Mouse (Mus musculus) activated CD4-positive, CD25-positive, alpha-beta regulatory T cell, adult 4 months (primary cell): ENCODE measurements at regions not wholly inside any gene's neighbourhood (a gene's known extent, or its start where the extent isn't known, plus 50 kb on each side); places are given as distances from the start of the nearest gene placed in this dataset.

Source experiments
- ATAC-seq: one replicate; pipeline ENCODE4 v1.8.0; 2017

DNA sequence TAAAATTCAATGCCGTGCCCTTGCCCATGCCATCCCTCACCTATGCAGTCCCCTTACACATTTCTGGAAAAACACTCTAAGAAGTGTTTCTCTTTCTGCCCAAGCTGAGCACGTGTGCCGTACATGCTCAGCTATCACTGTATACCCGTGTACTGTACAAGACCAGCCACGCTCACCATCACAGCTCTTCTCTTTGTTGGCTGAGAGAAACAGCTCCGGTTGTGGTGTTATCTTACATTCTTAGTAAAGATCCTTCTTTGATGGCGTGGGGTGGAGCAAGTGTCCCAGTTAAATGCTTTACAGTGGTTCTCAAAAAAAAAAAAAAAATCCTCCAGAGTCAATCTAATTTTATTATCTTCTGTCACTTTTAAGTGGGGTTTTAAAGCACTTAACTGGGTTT lies 215.1 kb upstream of the Ccdc122 start:
- no peak for ATAC-seq

DNA sequence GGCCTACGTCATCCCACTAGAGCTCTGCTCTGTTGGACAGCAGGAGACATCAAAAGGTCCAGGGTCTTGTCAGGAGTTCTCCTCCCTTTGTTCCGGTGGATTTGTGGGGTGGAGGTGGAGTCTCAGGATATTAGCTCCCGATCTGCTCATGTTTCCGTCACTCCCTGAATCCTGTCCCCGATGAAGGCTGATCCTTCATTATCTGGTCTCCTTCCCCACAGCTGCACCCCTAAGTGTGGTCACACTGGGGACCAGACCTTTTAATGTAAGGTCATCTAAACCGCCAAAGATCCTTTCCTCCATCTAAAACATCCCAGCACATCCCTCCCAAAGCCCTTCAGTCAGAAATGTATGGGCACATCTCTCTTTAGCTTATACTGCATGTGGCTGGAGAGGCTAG lies 215.6 kb upstream of the Ccdc122 start:
- no peak for ATAC-seq

DNA sequence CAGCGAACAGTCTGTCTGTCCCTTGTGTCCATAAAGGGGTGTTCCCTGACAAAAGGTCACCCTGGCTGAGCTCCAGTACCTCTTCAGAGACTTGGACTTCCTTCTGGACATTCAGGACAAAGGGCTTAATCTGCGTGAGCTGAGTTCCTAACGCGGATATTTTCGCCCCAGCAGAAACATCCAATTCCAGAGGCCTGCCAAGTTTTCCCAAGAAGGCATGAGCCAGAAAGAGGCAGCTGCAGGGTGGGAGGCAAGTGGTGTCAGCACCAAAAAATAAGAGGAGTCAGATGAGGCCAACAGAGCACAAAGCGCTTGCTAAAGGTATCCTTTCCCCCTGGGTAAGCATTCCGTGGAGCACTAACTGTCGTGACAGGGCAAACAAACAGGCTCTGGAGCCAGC lies 216.9 kb upstream of the Ccdc122 start:
- no peak for ATAC-seq

DNA sequence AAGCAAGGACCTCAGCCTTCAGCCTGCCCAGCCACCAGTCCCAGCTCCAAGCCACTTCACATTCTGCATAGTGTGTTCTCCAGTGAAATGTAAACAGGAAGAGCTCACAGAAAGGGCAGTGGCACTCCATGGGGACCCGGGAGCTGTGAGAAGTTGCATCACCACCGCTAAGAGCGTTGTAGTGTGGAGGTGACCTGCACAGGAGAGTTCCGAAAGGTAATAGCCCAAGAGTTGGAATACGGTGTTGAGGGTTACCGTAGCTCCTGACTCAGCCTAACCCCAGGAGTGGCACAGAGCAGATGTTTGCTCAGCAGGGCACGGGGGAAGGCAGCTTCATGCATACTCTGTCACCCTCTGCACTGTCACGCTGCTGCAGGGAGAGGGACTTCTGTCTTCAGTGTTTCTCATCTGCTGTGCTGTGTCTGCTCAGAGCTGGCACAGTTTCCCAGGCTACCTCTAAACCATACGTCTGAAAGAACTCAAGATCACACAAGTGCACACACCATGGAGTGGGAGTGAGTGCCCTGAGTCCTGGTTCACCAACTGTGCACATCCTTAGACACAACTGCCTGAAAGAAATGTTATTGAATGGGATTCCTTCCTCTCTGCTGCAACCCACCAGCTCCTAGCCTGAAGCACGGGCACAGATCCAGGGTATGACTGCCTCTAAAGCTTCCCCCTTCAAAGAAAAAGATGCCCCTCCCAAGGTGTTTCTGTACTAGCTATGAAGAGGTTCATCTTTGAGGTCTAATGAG lies 218.1 kb upstream of the Ccdc122 start:
- ATAC-seq, result no peak

DNA sequence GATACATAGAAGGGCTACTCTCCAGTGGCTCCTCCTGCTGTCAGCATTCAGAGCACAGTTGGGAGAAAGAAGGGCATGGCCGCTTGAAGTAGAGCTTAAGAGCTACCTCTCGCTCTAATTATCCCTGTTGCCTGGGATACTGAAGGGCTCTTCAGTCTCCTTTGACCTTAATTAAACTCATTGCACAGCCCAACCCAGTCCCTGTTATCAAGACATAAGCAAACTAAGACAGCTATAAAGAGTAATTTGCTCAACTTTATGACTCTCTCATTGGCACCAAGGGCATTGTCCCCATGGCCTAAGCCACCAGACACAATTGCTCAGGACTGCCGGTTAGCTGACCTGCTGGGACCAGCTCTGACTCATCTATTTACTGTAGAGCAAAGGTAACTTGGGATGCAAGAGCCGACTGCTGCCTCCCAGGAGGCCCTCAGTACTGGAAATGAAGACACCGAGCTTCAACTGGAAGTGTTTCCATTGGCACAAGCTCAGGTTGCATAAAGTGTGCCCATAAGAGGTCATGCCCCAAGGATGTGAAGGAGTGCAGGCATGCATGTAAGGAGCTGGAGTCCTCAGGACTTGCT lies 219.3 kb upstream of the Ccdc122 start:
- no peak for ATAC-seq

DNA sequence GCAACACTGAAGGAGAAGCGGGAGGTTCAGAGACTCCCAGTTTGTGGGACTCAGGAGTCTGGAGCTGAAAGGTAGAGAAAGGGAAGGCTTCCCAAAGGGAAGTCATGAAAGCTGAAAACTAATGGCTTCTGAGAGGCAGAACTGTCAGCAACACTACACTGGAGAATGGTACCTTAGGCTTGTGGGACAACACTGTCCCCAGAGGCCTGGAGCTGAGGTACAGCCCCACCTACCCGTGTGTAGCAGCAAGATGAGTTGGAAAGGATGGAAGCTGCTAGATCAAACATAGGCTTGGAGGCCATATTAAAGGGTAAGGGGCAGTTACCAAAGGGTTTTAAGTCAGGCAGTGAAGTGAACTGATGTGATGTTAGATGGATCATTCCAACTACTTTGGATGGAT lies 219.9 kb upstream of the Ccdc122 start:
- no peak for ATAC-seq

DNA sequence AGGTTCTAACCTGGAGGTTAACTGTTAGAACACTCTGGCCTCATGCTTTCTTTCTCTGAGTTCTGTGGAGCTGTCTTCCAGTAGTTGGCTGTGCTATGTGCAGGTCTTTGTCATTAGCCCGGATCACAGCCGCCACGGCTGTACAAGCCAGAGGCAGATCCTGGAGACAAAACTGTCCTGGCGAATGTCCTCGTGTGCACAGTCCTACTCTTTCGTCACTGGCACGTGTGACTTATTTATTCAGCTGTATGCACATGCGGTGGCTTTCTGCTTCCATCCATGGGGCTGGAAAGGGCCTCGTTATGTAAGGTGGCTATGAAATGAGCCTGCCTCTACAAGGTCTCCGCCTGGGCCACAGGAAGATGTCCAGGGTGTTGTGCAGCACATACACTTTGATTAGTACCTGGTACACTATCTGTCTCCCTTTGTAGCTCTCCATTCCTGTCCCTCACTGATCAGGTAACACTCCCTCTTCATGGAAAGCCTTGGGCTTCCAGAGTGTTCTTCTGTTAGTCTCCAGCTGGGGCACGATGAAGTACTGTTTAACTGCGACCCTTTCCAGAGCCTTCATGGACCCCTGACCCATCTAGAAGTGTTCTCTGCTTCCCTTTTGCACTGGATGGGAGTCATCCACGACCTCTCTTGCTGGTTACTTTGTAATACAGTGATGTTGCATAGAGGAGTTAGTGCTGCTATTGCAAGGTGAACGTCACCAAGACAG lies 224.3 kb upstream of the Ccdc122 start:
- ATAC-seq, result no peak

DNA sequence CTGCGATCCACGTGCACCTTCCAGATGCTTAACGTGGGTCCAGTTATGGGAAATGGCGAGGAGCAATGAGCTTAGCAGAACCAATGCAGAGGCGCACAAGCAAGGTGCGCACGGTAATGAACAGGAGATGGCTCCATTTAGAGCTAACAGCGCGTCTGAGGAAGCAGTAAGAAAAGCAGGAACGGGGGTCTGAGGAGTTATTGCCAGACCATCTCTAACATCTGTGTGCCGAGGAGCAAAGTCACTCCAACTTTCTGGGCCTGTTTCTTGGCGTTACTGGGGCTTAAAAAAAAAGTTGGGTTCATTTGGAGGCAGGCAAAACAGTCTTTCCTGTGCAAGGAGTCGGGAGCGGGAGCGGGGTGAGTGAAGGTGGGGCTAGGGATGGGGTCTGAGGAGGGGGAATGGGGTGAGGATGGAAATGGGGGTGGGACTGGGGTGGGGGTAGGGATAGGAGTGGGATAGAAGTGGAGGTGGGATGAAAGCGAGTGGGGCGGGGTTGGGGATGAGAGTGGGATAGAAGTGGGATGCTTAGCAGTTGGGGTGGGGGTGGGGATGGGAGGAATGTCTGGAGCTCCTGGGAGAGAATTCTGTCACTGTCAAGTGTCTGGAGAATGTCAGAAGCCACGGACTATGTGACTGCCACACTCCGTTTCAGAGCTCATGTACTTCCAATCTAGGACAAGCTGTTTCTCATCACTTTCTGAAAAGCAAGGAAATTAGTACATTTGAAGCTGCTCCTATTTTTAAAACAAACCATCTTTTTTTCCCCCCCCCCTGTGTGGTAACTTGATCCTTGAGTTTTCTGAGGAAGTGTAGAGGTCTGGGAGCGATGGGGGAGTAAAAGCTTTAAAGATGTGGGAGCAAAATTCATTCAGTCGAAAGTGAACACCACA lies 225.6 kb upstream of the Ccdc122 start:
- no peak for ATAC-seq

DNA sequence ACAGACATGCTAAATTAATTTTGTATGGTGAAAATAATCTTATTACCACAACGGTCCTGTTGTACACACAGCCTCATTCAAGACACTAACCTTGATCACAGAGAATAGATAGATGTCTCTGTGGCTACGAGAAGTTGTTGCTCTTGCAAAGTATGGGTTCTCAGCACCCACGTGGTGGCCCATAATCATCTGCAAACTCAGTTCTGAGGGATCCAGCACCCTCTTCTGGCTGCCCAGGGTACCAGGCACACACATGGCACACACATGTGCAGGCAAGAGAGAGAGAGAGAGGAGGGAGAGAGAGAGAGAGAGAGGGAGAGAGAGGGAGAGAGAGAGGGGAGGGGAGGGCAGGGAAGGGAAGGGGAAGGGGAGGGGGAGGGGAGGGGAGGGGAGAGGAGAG lies 226.5 kb upstream of the Ccdc122 start:
- no peak for ATAC-seq

DNA sequence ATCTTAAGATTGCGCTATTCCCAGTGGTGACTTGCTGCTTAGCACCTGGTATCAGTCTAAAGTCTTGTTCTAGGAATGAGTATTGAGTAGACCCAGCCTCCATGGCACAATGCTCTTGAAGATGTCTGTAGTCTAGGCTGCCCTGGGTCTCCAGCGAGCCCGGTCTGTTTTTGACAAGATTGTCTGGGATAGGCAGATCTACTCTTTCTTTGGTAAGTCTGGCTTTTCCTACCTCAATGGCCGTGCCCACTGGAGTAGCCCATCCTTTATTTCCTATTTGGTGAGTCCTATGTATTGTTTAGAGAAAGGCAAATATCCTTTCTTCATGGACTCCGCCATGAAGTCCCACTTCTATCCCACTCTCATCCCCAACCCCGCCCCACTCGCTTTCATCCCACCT lies 227.2 kb upstream of the Ccdc122 start:
- ATAC-seq, result no peak

DNA sequence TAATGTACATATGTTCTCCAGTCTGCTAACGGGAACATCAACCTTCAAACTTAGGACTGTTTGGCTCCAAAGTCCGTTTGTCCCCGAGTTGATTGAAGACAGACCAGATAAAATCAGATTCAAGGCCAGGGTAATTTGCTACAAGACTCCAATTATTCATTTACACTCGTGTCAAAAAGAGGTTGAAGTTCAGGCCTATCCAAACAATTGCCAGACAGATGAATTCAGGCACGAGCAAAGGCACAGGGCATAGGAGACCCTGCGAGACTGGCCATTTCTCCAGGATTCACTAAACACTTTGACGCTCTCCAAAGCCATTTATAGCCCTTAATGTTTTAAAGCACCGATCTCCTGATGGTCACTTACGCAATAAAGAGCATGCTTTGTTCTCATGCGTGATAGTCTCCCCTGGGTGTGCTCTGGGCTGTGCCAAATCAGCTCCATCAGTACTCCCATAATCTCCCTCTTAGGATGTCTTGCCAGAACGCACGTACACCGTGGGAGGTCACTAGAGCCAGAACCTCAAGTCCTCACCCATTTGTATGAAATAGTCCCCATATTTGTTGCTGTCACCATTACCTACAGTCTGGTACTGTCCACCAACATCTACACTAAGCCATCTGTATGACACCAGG lies 231.3 kb upstream of the Ccdc122 start:
- no peak for ATAC-seq

DNA sequence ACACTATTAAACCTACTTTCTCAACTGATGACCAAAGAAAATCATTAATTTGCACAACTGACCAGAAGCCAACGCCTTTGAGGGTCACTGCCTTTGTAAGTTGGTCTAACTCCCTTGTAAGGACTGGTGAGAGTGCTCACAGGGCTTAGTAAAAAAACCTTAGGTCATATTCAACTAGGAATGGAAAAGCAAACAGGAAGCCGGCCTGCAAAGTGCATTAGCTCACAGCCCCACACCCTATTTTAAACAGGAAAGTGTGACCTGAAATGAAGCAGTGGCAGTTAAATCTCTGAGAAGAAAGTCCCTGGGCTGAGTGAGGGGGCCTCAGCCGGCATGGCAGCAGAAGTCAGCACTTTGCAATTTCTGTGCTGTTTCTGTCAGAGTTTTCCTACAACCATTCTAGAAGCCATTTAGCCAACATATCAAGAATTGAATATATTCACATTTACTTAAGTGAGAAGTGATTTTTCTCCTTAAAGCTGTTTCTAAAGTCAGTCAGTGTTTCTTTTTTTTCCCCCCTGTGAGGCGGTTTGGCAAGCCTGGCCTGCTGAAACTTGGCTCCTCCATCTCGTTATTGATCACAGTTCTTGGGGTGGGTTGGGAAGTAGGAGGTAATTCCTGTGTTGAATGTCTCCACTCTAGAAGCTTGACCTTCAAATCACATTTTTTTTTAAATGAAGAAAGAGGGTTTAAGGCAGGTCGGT lies 232.0 kb upstream of the Ccdc122 start:
- no peak for ATAC-seq

DNA sequence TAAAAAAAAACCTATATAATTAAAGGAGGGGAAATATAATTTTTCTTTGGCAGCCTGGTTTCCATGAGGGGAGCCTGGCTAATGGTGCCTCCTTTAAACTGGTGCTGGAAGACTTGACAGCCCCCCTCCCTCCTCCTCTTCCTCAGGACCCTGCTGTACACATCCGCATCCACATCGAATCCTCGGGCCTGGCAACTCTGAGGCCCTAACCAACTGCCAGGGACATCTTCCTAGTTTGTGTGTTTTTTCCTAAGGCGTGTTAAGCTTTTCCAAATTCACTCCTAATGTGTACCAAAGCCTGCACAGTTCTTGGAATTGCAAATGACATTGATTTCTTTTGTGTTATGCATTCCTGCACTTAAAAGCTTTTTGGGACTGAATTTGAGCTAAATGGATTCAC lies 236.4 kb upstream of the Ccdc122 start:
- ATAC-seq, result no peak

DNA sequence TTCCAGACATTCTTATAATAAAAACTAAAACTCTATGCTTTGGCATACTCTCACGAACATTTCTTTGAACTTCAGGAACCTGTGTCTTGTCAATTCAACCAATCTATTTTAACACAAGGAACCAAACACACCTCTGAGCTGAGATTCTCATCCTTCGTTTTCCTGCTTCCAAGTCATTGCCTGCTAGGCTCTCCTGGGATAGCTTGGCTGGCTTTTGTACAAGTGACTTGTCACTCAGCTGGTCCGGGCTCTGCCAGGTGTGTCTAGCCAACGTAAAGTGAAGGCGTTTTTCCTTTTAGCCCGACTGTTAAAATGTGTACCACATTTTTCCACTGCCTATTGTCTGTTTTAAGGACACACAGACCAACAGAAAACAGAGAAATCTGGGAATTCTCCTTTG lies 236.8 kb upstream of the Ccdc122 start:
- no peak for ATAC-seq

DNA sequence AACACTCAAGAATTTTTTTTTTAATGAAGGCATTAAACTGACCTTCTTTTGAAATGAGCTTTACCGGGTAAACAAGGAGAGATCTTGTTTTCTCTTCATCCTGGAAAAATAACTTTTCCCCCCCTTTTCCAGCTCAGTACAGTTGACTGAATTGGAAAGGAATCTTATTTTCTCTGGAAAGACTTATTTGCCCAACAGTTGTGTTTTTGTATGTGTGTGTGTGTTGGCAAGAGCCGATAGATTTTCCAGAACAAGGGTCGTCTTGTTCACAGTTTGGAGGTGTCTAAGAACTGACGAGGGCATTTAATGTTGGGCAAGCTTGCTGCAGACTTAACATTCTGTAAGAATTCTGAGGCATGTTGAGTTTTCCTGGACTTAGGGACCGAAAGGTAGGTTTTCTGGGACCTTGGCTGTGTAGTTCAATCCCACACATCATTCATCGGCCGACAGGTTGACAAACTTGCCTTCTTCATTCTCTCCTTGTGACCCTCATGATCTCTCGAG lies 237.6 kb upstream of the Ccdc122 start:
- no peak for ATAC-seq

DNA sequence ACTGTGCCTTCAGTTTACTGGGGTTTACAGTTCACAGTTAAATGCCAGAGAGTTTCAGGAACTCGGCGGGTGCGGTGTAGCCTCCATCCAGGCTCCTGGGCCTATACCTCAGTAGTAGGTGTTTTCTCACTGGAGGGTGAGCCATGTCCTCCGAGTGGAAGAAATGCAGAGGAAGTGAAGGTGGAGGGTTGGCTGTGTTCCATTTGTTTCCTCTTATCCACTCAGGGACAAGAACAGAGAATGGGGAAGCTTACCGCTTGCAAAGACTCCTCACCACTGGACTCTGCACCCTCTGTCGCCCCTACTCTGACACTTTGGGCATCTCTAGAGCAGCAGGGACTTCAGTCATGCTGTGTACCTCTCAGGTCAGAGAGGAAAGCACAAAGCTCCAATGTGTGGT lies 238.1 kb upstream of the Ccdc122 start:
- ATAC-seq, result no peak

DNA sequence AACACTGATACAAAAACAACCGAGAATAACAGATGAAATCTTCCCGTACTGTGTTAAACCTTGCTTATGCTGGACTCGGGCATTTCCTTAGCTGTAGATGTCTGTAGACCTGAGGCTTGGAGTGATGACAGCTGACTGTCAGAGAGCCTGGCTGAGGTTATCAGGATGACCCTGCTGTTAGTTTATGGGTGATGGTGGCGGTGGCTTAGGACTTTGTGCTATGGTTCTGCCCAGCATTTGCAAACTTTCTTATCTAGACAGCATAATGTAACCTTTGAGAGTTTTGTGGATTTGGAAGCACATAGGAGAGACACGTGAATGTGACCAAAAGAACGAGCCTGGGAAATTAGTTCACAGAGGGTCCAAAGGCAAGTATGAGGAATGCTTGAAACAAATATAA lies 239.1 kb upstream of the Ccdc122 start:
- ATAC-seq, result no peak

DNA sequence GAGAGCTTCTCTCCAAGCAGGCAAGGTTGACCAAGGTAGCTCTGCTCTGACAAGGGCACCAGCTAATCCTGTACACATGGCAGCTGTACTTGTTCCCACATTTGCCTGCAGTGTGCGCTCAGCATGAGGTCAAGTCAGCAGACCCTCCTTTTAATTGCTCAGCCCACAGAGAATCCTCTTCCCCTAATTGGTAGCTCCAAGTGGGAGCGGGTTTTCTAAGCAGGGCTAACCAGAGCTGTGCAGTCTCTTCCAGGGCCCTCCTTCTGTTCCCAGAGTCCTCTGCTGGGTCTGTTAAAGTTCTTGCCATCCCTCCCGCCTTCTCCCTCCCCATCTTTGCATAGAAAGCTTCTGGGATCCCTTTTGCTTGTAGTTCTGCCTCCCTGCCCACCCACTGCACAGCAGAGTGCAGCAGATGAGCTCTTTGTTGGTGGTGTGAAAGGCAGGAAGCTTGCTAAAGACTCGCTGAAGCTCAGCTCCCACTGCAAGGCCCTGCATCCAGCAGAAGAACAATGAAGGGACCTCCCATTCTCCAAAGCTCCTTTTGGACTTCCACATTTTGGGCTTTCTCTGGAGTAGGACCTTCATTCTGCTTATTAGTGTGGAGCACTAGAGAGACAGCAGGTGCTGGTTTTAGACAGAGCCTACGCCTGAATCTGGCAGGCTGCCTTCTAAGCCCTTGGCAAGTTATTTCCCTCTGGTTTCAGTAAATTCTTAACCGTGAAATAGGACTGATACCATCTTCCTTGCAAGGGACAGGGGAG lies 235.3 kb upstream of the Serp2 start:
- no peak for ATAC-seq

DNA sequence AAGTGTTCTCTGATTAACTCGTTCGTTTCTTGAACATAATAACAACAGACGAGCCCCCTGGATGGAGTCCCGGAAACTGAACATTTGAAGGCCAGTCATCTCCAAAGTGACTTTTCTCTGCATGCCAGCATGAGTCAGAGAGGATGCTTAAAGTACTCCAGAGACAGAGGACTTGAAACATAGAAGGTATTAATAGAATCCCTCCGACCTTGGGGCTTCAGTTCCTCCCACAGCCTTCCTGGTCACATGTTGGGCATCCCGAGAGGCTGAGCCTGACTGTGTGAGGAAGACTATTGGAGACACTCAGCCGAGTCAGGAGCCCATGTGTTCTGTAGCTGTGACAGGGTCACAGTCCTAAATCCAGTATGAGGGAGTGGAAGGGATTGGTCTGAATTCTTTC lies 232.7 kb upstream of the Serp2 start:
- no peak for ATAC-seq

DNA sequence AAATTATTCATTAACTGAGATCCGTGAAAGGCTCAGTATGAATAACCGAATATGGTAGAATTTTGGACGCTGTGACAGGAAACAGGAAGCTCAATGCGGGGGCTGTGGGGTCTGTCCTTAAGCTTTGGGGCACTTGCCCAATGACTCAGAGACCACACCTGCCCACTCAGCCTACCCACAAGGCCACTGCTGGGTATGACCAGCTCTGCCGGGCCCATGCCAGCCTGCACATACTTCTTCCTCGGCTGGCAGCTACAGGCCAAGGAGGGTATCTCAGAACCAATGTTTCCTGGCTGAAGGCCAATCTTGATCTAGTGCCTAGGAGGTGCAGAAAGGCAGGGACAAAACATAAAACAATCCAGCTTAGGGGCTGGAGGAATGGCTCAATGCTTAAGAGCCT lies 230.9 kb upstream of the Serp2 start:
- no peak for ATAC-seq

DNA sequence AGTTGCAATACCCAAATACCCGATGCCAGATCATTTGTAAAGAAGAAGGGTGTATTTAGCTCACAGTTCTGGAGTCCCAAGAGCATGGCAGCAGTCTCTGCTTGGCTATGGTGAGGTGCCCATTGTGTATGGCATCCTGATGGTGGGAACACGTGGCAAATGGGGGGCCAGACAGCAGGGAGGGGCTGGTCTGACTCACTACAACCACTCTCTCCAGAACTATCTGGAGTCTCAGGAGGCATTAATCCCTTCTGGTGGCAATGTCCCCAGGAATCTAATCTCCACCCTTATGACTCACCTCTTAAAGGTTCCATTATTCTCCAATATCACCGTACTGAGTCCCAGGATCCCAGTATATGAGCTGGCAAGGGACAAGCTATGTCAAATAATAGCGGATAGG lies 229.5 kb upstream of the Serp2 start:
- ATAC-seq, result no peak
